Mouse (Mus musculus): Measurements from ENCODE around the gene Muc3. TPM values are rescaled to one million over a fixed set of nuclear protein-coding genes. Genes with fewer than 3 reads are reported as not detected.

Muc3 gene
- polyA plus RNA-seq, 1 experiment from 2014 or later: not detected

- no peak overlapping the region for H3K4me2 ChIP-seq (replicated peaks)
- H3K9ac ChIP-seq: no peak overlapping the region
- H3K9me3 ChIP-seq: no peaks in the 10 kb centered on the region
- H3K27me3 ChIP-seq: no peaks in the 10 kb centered on the region
- H3K4me3 ChIP-seq: no peak overlapping the region
- H3K36me3 ChIP-seq: no peaks in the 10 kb centered on the region
- no peak for ATAC-seq (ENCODE audit: insufficient number of reproducible peaks, insufficient read depth, low FRiP score, low TSS enrichment)
- 75% methylated on average over 9 of the region's 9 CpGs for WGBS
- no peaks in the 10 kb centered on the region for H3K4me1 ChIP-seq
- no peak overlapping the region for H3K27ac ChIP-seq
Observed at GRCm38 (mm10) chr5:137166012-137166411, 16.9 kb upstream of the Muc3 start.

- no peak overlapping the region for H3K9ac ChIP-seq
- 70% methylated on average over 4 of the region's 4 CpGs for WGBS
- H3K4me2 ChIP-seq (replicated peaks): no peak overlapping the region
- peaks cover 10% of the 10 kb centered on the region for H3K9me3 ChIP-seq
- H3K4me1 ChIP-seq: no peaks in the 10 kb centered on the region
- no peaks in the 10 kb centered on the region for H3K36me3 ChIP-seq
- no peak overlapping the region for H3K27ac ChIP-seq
- no peaks in the 10 kb centered on the region for H3K27me3 ChIP-seq
- no peak for ATAC-seq (ENCODE audit: insufficient number of reproducible peaks, insufficient read depth, low FRiP score, low TSS enrichment)
- no peak overlapping the region for H3K4me3 ChIP-seq
Observed at GRCm38 (mm10) chr5:137161853-137162252, 12.7 kb upstream of the Muc3 start.

DNA sequence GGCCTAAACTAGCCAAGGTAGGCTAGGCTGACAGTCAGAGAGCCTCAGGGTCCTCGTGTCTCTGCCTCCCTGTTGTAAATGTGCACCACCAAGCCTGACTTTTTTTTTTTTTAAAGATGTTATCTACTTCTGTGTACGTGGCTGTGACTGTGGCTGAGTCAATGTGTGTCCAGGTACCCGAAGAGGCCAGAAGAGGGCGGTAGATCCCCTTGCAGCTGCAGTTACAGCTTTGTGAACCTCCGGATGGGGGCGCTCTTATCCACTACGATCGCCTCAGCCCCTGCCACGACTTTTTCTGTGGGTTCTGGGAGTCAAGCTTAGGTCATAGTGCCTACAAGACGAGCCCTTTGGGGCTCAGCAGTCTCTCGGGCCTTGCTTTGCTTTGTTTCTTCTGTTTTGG lies 10.3 kb upstream of the Muc3 start:
- Histone ChIP-seq H3K36me3 (no peaks in the 10 kb centered on the region), H3K9me3 (peaks cover 19% of the 10 kb centered on the region), H3K4me3 (no peak overlapping the region), H3K9ac (no peak overlapping the region), H3K4me2 (replicated peaks) (no peak overlapping the region), H3K27ac (no peak overlapping the region), H3K27me3 (no peaks in the 10 kb centered on the region), H3K4me1 (no peaks in the 10 kb centered on the region)
- WGBS: 34% methylated on average over 11 of the region's 11 CpGs
- ATAC-seq (ENCODE audit: insufficient number of reproducible peaks, insufficient read depth, low FRiP score, low TSS enrichment): no peak

DNA sequence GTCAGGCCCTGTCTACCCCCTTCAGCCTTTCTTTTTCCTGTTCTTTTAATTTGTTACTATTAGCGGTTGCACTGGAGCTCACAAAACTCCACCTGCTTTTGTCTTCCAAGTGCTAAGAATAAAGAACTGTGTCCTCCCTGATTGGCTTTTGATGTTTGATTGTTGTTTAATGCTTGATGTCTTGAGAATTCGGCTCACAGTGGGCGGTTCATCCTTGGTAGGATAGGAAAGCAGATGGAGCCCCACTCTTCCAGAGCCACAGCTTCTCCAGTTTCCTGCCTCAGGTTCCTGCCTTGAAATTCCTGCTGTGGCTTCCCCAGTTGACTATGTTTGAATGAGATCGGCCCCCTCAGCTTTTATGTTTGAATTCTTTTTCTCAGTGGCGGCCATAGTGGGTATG lies 4.2 kb upstream of the Muc3 start:
- Histone ChIP-seq H3K27ac (no peak overlapping the region), H3K9ac (no peak overlapping the region), H3K9me3 (peaks cover 46% of the 10 kb centered on the region), H3K4me3 (no peak overlapping the region), H3K4me1 (no peaks in the 10 kb centered on the region), H3K4me2 (replicated peaks) (no peak overlapping the region), H3K36me3 (no peaks in the 10 kb centered on the region), H3K27me3 (no peaks in the 10 kb centered on the region)
- ATAC-seq (ENCODE audit: insufficient number of reproducible peaks, insufficient read depth, low FRiP score, low TSS enrichment): no peak
- 96% methylated on average over 5 of the region's 5 CpGs for WGBS

- Histone ChIP-seq H3K4me3 (no peak overlapping the region), H3K36me3 (no peaks in the 10 kb centered on the region), H3K4me2 (replicated peaks) (no peak overlapping the region), H3K4me1 (no peaks in the 10 kb centered on the region), H3K27me3 (no peaks in the 10 kb centered on the region), H3K9ac (no peak overlapping the region), H3K27ac (no peak overlapping the region), H3K9me3 (peaks cover 46% of the 10 kb centered on the region)
- 55% methylated on average over 2 of the region's 2 CpGs for WGBS
- ATAC-seq (ENCODE audit: insufficient number of reproducible peaks, insufficient read depth, low FRiP score, low TSS enrichment): no peak
Observed at GRCm38 (mm10) chr5:137152623-137153022, 3.5 kb upstream of the Muc3 start.

- ATAC-seq (ENCODE audit: insufficient number of reproducible peaks, insufficient read depth, low FRiP score, low TSS enrichment): no peak
- Histone ChIP-seq H3K4me3 (no peak overlapping the region), H3K9ac (no peak overlapping the region)
Observed at GRCm38 (mm10) chr5:137140836-137141235, 8.3 kb downstream of the Muc3 start.

GRCm38 (mm10) chr5:137138977-137139376 lies 10.1 kb downstream of the Muc3 start:
- Histone ChIP-seq H3K4me2 (replicated peaks) (no peak overlapping the region), H3K27ac (no peak overlapping the region), H3K4me1 (no peaks in the 10 kb centered on the region), H3K9ac (no peak overlapping the region), H3K27me3 (no peaks in the 10 kb centered on the region), H3K36me3 (no peaks in the 10 kb centered on the region), H3K9me3 (no peaks in the 10 kb centered on the region), H3K4me3 (no peak overlapping the region)
- no peak for ATAC-seq (ENCODE audit: insufficient number of reproducible peaks, insufficient read depth, low FRiP score, low TSS enrichment)
- WGBS: 87% methylated on average over 10 of the region's 10 CpGs

More at GRCm38 (mm10) chr5:137140836-137141235, 8.3 kb downstream of the Muc3 start:
- Histone ChIP-seq H3K4me1 (no peaks in the 10 kb centered on the region), H3K9me3 (no peaks in the 10 kb centered on the region), H3K27ac (no peak overlapping the region), H3K27me3 (no peaks in the 10 kb centered on the region), H3K36me3 (no peaks in the 10 kb centered on the region), H3K4me2 (replicated peaks) (no peak overlapping the region)
- 27% methylated on average over 3 of the region's 3 CpGs for WGBS

DNA sequence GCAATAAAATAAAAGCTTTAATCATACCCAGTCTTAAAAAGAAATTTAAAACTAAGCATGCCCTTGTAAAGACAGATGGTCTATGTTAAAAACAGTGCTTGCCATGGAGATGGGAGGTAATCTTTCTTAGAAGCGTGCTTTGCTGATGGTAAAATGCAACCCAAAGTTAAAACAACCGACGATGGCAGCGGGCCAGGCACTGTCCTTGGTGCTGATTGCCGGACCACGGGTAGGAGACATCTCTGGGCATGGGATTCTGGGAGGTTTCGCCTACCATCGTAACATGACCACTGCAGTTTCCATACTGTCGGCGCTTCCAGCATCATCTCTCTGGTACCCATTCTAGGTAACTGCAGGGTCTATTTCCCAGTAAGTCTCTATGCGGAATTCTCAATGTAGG lies 14.2 kb downstream of the Muc3 start:
- no peaks in the 10 kb centered on the region for H3K9me3 ChIP-seq
- no peaks in the 10 kb centered on the region for H3K4me1 ChIP-seq
- no peaks in the 10 kb centered on the region for H3K36me3 ChIP-seq
- no peak overlapping the region for H3K4me2 ChIP-seq (replicated peaks)
- ATAC-seq (ENCODE audit: insufficient number of reproducible peaks, insufficient read depth, low FRiP score, low TSS enrichment): no peak
- no peak overlapping the region for H3K27ac ChIP-seq
- H3K27me3 ChIP-seq: no peaks in the 10 kb centered on the region
- no peak overlapping the region for H3K4me3 ChIP-seq
- 34% methylated on average over 11 of the region's 11 CpGs for WGBS
- no peak overlapping the region for H3K9ac ChIP-seq

DNA sequence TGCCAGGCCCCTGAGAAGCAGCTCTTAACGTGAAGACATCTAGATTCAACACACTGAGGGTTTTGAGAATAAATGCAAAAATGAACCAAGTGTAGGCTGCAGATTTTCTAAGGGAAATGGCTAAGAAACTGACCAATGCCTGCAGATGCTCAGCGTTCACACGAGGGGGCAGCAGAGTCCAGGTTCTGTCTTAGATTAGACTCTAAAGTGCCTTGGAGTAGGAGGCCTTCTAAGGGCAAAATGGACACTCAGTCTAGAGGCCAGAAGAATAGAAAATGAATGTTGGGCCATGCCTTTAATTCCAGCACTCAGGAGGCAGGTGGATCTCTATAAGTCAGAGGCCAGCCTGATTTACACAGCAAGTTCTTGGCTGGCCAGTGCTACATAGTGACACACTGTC lies 17.6 kb downstream of the Muc3 start:
- Histone ChIP-seq H3K27me3 (no peaks in the 10 kb centered on the region), H3K4me3 (no peak overlapping the region), H3K36me3 (no peaks in the 10 kb centered on the region), H3K9me3 (no peaks in the 10 kb centered on the region), H3K4me2 (replicated peaks) (no peak overlapping the region), H3K4me1 (0 out of 2 replicates have a peak, but pooled peaks cover 7% of the 10 kb centered on the region), H3K9ac (no peak overlapping the region), H3K27ac (no peak overlapping the region)
- WGBS: 2% methylated on average over 3 of the region's 3 CpGs
- no peak for ATAC-seq (ENCODE audit: insufficient number of reproducible peaks, insufficient read depth, low FRiP score, low TSS enrichment)

DNA sequence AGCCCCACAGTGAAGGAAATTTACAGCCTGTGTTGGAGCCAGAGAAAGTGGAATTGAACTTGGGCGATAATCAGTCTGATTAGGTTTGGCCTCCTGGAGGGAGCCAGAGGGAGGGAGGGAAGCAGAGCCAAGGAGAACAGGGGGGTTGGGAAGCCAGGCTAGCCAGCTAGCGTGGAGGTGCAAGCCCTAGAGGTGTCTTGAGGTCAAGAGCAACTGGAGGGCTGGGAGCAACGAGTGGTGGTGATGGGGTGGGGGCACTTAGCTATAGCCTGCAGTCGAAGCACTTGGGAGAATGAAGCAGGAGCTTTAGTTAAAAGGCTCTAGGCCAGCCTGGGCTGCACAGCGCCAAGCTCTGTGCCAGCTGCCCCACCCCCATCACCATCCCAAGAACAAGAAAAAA lies 19.8 kb downstream of the Muc3 start:
- ATAC-seq (ENCODE audit: insufficient number of reproducible peaks, insufficient read depth, low FRiP score, low TSS enrichment): no peak
- Histone ChIP-seq H3K27ac (no peak overlapping the region), H3K27me3 (no peaks in the 10 kb centered on the region), H3K4me3 (no peak overlapping the region), H3K4me1 (0 out of 2 replicates have a peak, but pooled peaks cover 7% of the 10 kb centered on the region), H3K9me3 (no peaks in the 10 kb centered on the region), H3K4me2 (replicated peaks) (no peak overlapping the region), H3K36me3 (no peaks in the 10 kb centered on the region), H3K9ac (no peak overlapping the region)
- WGBS: 34% methylated on average over 5 of the region's 5 CpGs

DNA sequence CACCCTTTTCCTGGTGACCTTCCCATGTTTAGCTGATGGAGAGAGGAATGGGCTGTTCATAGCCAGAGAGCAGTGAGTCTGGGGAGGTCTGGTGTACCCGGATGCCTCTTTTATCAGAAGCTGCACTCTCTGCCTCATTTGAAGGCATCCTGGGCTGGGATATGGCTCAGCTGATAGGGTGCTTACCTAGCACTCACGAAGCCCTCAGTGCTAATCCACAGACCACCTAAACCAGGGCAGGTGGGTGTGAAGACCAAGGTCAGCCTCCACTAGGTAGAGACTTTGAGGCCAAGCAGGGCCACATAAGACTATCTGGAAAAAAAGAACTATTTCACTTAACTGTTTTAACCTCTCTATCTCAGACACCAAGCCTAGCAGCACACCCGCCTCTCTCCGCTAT lies 25.6 kb downstream of the Muc3 start:
- Histone ChIP-seq H3K36me3 (no peaks in the 10 kb centered on the region), H3K9ac (no peak overlapping the region), H3K4me1 (no peaks in the 10 kb centered on the region), H3K27me3 (no peaks in the 10 kb centered on the region), H3K4me2 (replicated peaks) (no peak overlapping the region), H3K27ac (no peak overlapping the region), H3K9me3 (no peaks in the 10 kb centered on the region), H3K4me3 (no peak overlapping the region)
- WGBS: 85% methylated on average over 4 of the region's 4 CpGs
- ATAC-seq (ENCODE audit: insufficient number of reproducible peaks, insufficient read depth, low FRiP score, low TSS enrichment): no peak

GRCm38 (mm10) chr5:137122686-137123193 lies 26.4 kb downstream of the Muc3 start:
- Histone ChIP-seq H3K27ac (no peak overlapping the region), H3K36me3 (no peaks in the 10 kb centered on the region), H3K9me3 (no peaks in the 10 kb centered on the region), H3K4me2 (replicated peaks) (0 out of 2 replicates have a peak overlapping the region, but pooled peaks have one; percentile 10), H3K4me1 (no peaks in the 10 kb centered on the region), H3K9ac (0 out of 2 replicates have a peak overlapping the region, but pooled peaks have one; percentile 17), H3K4me3 (no peak overlapping the region), H3K27me3 (no peaks in the 10 kb centered on the region)
- ATAC-seq (ENCODE audit: insufficient number of reproducible peaks, insufficient read depth, low FRiP score, low TSS enrichment): 0 out of 2 replicates have a peak, but pooled peaks have one; percentile 15
- 11% methylated on average over 14 of the region's 14 CpGs for WGBS

GRCm38 (mm10) chr5:137121280-137121679 lies 27.8 kb downstream of the Muc3 start:
- H3K4me2 ChIP-seq (replicated peaks): no peak overlapping the region
- no peak overlapping the region for H3K27ac ChIP-seq
- no peak for ATAC-seq (ENCODE audit: insufficient number of reproducible peaks, insufficient read depth, low FRiP score, low TSS enrichment)
- WGBS: 66% methylated on average over 4 of the region's 4 CpGs
- peaks cover 3% of the 10 kb centered on the region; the same call in 1 of the 2 replicates for H3K4me1 ChIP-seq
- H3K4me3 ChIP-seq: no peak overlapping the region
- H3K36me3 ChIP-seq: no peaks in the 10 kb centered on the region
- no peaks in the 10 kb centered on the region for H3K27me3 ChIP-seq
- H3K9ac ChIP-seq: no peak overlapping the region
- H3K9me3 ChIP-seq: no peaks in the 10 kb centered on the region
